Mouse (Mus musculus): ENCODE data around the gene Cox19.

The Cox19 gene

GRCm38 (mm10) chr5:139381586-139382513 is 30.6 kb upstream of the Cox19 start:
- DNase-seq (ENCODE audit: low spot score): no peak

GRCm38 (mm10) chr5:139380385-139381248 is 29.4 kb upstream of the Cox19 start:
- DNase-seq (ENCODE audit: low spot score): peak; percentile 96

- DNase-seq (ENCODE audit: low spot score): no peak
Observed at GRCm38 (mm10) chr5:139379771-139380384, 28.7 kb upstream of the Cox19 start.

GRCm38 (mm10) chr5:139378986-139379629 is 27.9 kb upstream of the Cox19 start:
- DNase-seq (ENCODE audit: low spot score): peak; percentile 81

- DNase-seq (ENCODE audit: low spot score): no peak
Observed at GRCm38 (mm10) chr5:139378271-139378556, 27.0 kb upstream of the Cox19 start.

- peak; percentile 62 for DNase-seq (ENCODE audit: low spot score)
Observed at GRCm38 (mm10) chr5:139377468-139378270, 26.5 kb upstream of the Cox19 start, which contains the start of gene Gpr146. TSS of gene Gpr146 (plus strand) at chr5:139377697.

- no peak for DNase-seq (ENCODE audit: low spot score)
Observed at GRCm38 (mm10) chr5:139374841-139375240, 23.6 kb upstream of the Cox19 start.

- DNase-seq (ENCODE audit: low spot score): no peak
Observed at GRCm38 (mm10) chr5:139373889-139374444, 22.7 kb upstream of the Cox19 start.

GRCm38 (mm10) chr5:139373126-139373525 is 21.9 kb upstream of the Cox19 start:
- no peak for DNase-seq (ENCODE audit: low spot score)

- DNase-seq (ENCODE audit: low spot score): peak; percentile 91
Observed at GRCm38 (mm10) chr5:139371631-139372401, 20.6 kb upstream of the Cox19 start.

- no peak for DNase-seq (ENCODE audit: low spot score)
Observed at GRCm38 (mm10) chr5:139371118-139371517, 19.9 kb upstream of the Cox19 start.

GRCm38 (mm10) chr5:139370336-139370735 is 19.1 kb upstream of the Cox19 start:
- DNase-seq (ENCODE audit: low spot score): no peak

GRCm38 (mm10) chr5:139368638-139369320 is 17.6 kb upstream of the Cox19 start:
- DNase-seq (ENCODE audit: low spot score): no peak

- DNase-seq (ENCODE audit: low spot score): no peak
Observed at GRCm38 (mm10) chr5:139367884-139368458, 16.8 kb upstream of the Cox19 start.

- DNase-seq (ENCODE audit: low spot score): no peak
Observed at GRCm38 (mm10) chr5:139366484-139366883, 15.3 kb upstream of the Cox19 start.

- DNase-seq (ENCODE audit: low spot score): no peak
Observed at GRCm38 (mm10) chr5:139365827-139366226, 14.6 kb upstream of the Cox19 start.

GRCm38 (mm10) chr5:139364911-139365571 is 13.8 kb upstream of the Cox19 start:
- DNase-seq (ENCODE audit: low spot score): no peak

- DNase-seq (ENCODE audit: low spot score): peak; percentile 84
Observed at GRCm38 (mm10) chr5:139364260-139364910, 13.2 kb upstream of the Cox19 start.
